Mouse (Mus musculus) lung, postnatal 0 days (tissue): Measurements from ENCODE around the gene Ddx3x. TPM values are rescaled to one million over a fixed set of nuclear protein-coding genes. Genes with fewer than 3 reads are reported as not detected.
A peak's percentile ranks its signal among the peaks of the same experiment; 100 is the strongest.

Experiments
- ATAC-seq: fragments of 200-750 bp; cut with Nextera tagmentation; 2 replicates; pipeline ENCODE4 v1.8.0; 2017; ENCODE audit warnings: moderate library complexity
- DNase-seq: peaks from one replicate; pipeline ENCODE4 v3.0.0-alpha.2; 2016; ENCODE audit warnings: low spot score
- H3K27ac ChIP-seq: fragments of 300-500 bp; sonication (generic); 2 replicates; pipeline ENCODE4 v1.5.1; 2014; ENCODE audit warnings: antibody characterized with exemption, mild to moderate bottlenecking, low read length, mixed read lengths
- H3K27me3 ChIP-seq: fragments of 300-500 bp; sonication (generic); replicated peaks from 2 replicates; pipeline ENCODE4 v1.6.1; 2014; ENCODE audit warnings: low read length, mixed read lengths; ENCODE audit not compliant: insufficient read depth
- H3K36me3 ChIP-seq: fragments of 300-500 bp; sonication (generic); 2 replicates; pipeline ENCODE4 v1.6.1; 2014; ENCODE audit warnings: low read length, mixed read lengths; ENCODE audit not compliant: insufficient read depth
- H3K4me1 ChIP-seq: fragments of 300-500 bp; sonication (generic); 2 replicates; pipeline ENCODE4 v1.6.1; 2014; ENCODE audit warnings: antibody characterized with exemption, low read depth, low read length, mixed read lengths; ENCODE audit not compliant: insufficient read depth
- H3K4me2 ChIP-seq: fragments of 300-500 bp; sonication (generic); replicated peaks from 2 replicates; pipeline ENCODE4 v1.6.1; 2014; ENCODE audit warnings: low read depth, mild to moderate bottlenecking, low read length, moderate library complexity, mixed read lengths
- H3K4me3 ChIP-seq: fragments of 300-500 bp; sonication (generic); 2 replicates; pipeline ENCODE4 v1.5.1; 2014; ENCODE audit warnings: low read depth, low read length
- H3K9ac ChIP-seq: fragments of 300-500 bp; sonication (generic); replicated peaks from 2 replicates; pipeline ENCODE4 v1.6.1; 2014; ENCODE audit warnings: low read depth, mild to moderate bottlenecking
- H3K9me3 ChIP-seq: fragments of 300-500 bp; sonication (generic); 2 replicates; pipeline ENCODE4 v1.6.1; 2016; ENCODE audit warnings: low read length, mixed read lengths
- CTCF ChIP-seq: IDR thresholded peaks from 2 replicates; pipeline ENCODE4 v1.5.1; 2016; ENCODE audit warnings: antibody characterized with exemption, mild to moderate bottlenecking
- EP300 ChIP-seq: IDR thresholded peaks from 2 replicates; pipeline ENCODE4 v1.6.1; 2016; ENCODE audit warnings: antibody characterized with exemption, mild to moderate bottlenecking, control low read depth
- WGBS: fragments of 180-500 bp; shearing (Covaris S2); extraction: QIAGEN DNeasy Blood & Tissue Kit; methylation state at CpG from one replicate; pipeline ENCODE4 v1.1.7; 2014; 5-methylcytosine and 5-hydroxymethylcytosine counted together
- polyA plus RNA-seq: library from polyadenylated mRNA; unstranded; fragments of >200 nt; fragmentation: Nextera tagmentation; extraction: Ambion mirVana; gene quantifications from 2 replicates; pipeline ENCODE4 v1.2.1, GENCODE M21; 2015

Gene Ddx3x
- polyA plus RNA-seq, 1 experiment from 2014 or later = 81.8 TPM

DNA sequence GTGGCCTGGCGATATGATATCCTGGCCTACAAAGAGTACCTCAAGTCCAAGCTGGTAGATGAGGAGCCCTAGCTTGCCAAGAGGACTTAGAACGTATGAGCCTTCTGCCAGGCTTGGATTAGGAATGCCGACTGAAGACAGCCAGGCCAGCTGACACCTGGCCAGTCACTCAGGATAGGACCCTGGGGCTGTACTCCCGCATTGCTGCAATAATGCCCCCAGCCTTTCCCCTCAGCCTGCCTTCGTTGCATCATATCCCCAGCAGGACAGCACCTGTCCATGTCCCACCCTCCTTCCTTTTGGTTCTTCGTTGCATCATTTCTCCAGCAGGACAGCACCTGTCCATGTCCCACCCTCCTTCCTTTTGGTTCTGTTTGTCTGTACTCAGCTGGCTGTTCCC, 41.3 kb upstream of the Ddx3x start:
- Histone ChIP-seq H3K9me3 (no peaks in the 10 kb centered on the region), H3K4me1 (no peaks in the 10 kb centered on the region), H3K27me3 (no peaks in the 10 kb centered on the region), H3K9ac (no peak overlapping the region), H3K4me2 (no peak overlapping the region), H3K36me3 (no peaks in the 10 kb centered on the region), H3K27ac (no peak overlapping the region), H3K4me3 (no peak overlapping the region)
- DNase-seq (no peak), ATAC-seq (no peak)
- TF ChIP-seq EP300 = no peak
- no peak for TF ChIP-seq CTCF
- 93% methylated on average over 6 of the region's 6 CpGs for WGBS

DNA sequence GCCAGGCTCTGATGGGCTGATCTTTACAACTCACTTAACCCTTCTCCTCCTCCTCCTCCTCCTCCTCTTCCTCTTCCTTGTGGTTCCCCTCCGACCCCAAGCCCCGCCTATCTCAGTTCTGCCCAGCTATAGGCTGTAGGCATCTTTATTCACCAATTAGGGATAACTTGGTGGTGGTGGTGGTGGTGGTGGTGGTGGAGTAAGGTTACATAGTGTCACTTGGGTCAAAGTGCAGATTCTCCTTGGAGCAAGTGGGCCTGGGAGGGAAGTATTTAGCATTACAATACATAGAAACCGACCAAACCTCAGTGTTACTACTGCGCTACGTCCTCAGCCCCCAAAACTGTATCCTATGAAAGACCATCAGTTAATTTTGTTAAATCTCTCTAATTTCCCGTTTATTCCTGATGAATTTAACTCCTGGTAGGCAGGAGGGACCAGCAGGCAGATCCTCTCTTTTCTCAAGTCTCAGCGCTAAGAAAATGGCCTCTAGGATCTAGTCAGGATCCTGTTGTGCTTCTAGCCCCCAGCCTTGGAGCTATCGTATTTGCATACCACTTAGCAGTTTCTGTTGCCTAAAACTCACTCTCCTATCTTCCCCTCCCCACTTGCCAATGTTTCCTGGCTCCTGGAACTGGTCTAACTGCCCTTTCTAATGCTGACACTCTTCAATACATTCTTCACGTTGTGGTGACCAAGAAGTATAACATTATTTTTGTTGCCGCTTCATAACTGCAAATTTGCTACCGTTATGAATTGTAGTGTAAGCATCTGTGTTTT, 39.9 kb upstream of the Ddx3x start:
- Histone ChIP-seq H3K9me3 (no peaks in the 10 kb centered on the region), H3K27ac (peak overlapping the region; percentile 90), H3K27me3 (no peaks in the 10 kb centered on the region), H3K9ac (no peak overlapping the region), H3K36me3 (no peaks in the 10 kb centered on the region), H3K4me1 (no peaks in the 10 kb centered on the region), H3K4me2 (peak overlapping the region; percentile 55), H3K4me3 (no peak overlapping the region)
- peak; percentile 54 for DNase-seq
- TF ChIP-seq EP300 = no peak
- no peak for TF ChIP-seq CTCF
- ATAC-seq = no peak
- 34% methylated on average over 11 of the region's 11 CpGs for WGBS

DNA sequence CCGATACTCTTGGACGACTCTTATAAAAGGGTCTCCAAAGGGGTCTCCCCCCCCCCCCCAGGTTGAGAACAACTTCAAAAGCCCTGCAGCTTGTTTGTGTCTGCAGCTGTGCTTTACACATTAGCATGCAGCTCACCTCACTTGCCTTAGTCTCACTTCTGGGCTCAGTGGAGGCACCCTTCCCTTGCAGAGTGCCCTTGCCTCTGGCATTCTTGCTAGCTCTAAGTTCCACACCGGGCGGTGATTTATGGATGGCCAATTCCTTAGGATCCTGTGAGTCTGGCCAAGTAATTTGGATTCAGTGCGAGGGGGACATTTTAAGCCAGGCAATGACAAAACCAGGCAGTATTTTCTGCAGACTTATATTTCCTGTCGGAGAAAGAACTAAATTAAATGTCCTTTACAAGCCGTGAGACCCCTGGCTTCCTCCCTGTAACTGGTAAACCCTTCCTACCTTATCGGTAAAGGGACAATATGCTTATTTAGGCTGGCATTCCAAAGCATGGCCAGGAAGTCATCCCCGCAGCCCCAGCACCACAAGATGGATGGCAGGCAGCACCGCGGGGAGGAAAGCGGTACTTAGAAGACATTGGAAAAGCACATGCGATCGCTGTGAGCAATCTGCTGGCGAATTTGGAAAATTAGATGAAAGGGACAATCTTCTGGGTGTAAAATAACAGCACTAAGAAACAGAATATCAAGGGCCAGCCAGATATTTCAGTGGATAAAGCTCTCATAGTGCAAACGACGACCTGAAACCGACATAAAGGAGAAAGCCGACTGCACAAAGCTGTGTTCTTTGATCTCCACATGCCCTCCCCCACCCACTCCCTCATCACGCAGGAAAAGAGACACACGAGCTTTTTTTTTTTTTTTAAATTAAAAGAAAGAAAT, 39.1 kb upstream of the Ddx3x start:
- Histone ChIP-seq H3K4me3 (peak overlapping the region; percentile 37), H3K9ac (peak overlapping the region; percentile 36; the same call in 1 of the 2 replicates), H3K36me3 (no peaks in the 10 kb centered on the region), H3K9me3 (no peaks in the 10 kb centered on the region), H3K27ac (peak overlapping the region; percentile 90), H3K27me3 (no peaks in the 10 kb centered on the region), H3K4me2 (peak overlapping the region; percentile 55), H3K4me1 (no peaks in the 10 kb centered on the region)
- no peak for DNase-seq
- no peak for ATAC-seq
- TF ChIP-seq EP300 (no peak), CTCF (no peak)
- WGBS = 9% methylated on average over 21 of the region's 21 CpGs

DNA sequence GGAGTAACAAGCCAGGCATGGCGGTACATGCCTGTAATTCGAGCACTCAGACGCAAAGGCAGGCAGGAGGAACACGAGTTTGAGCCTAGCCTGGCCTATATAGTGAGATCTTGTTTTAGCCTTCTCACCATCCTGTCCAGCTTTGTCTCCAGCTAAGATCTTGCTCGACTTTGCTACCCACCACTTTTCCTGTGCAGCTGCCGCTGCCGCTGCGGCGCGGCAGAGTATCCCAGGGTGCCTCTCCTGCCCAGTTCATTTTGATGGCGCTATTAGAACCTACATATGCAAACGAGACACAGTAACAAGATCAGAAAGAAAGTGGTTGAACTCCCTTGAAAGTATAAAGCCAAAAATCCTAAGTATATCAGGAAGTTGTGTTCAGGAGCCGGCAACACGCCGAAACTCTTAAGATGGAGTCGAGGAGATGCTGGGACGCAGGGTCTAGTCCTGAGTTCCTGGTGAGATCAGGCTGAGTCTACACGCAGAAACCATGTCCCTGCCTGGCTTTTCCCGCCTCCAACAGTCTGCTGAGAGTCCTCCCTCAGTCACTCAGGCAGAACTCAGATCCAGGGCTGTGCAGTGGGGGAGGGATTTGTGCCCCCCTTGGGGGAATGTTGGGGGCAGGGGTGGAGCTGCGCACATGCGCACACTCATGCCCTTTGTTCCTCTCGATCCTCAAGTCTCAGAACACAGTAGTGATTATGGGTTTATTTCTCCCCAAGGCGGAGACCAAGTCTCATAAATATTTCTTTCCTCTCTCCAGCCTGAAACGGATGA, 38.3 kb upstream of the Ddx3x start:
- Histone ChIP-seq H3K9ac (peak overlapping the region; percentile 36; the same call in 1 of the 2 replicates), H3K4me2 (peak overlapping the region; percentile 55), H3K27ac (peak overlapping the region; percentile 90), H3K4me1 (no peaks in the 10 kb centered on the region), H3K36me3 (no peaks in the 10 kb centered on the region), H3K27me3 (no peaks in the 10 kb centered on the region), H3K9me3 (no peaks in the 10 kb centered on the region), H3K4me3 (peak overlapping the region; percentile 37)
- peak; percentile 94 for ATAC-seq
- DNase-seq = peak; percentile 84
- TF ChIP-seq EP300 (no peak; the same call in 1 of the 2 replicates), CTCF (no peak; the same call in 1 of the 2 replicates)
- 10% methylated on average over 24 of the region's 24 CpGs for WGBS

DNA sequence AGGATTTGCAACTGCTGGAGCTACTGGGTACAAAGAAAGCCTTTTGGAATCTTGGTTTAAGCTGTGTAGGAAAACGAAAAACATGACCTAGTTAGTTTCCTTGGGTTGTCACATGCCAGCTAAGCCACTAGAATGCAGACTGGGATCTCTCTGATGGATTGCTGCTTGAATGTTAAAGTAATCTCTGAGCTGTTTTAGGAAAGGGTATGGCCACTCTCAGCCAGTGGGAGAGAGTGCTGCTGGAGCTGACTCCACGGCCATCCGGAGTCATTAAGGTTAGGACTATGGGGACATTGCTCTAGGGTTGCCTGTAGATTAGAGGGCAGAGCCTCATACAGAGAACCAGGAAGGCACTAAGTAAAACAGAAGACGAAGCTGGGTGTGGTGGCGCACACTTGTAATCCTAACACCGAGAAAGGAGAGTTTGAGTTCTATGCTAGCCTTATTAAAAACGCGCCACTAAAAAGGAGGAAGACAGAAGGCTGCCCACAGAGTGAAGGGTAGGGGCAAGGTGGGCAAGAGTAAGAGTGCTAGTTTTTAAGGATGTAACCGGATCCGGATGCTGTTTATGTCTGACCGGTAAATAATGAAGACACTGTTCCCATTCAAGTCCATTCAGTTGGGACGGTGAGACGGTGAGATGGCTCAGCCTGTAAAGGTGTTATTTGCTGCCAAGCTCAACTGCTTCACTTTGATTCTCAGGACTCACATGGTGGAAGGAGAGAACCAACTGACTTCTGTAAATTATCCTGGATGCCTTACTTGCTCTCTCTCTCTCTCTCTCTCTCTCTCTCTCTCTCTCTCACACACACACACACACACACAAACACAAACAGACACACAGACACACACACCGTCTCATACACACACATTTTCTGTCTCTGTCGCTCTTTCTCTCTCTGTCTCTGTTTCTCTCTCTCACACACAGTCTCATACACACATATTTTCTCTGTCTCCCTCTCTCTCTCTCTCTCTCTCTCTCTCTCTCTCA, 37.3 kb upstream of the Ddx3x start:
- 17% methylated on average over 15 of the region's 15 CpGs for WGBS
- Histone ChIP-seq H3K27me3 (no peaks in the 10 kb centered on the region), H3K9ac (no peak overlapping the region), H3K27ac (peak overlapping the region; percentile 90), H3K9me3 (no peaks in the 10 kb centered on the region), H3K36me3 (no peaks in the 10 kb centered on the region), H3K4me1 (no peaks in the 10 kb centered on the region), H3K4me2 (peak overlapping the region; percentile 55), H3K4me3 (peak overlapping the region; percentile 37; the same call in 1 of the 2 replicates)
- DNase-seq = peak; percentile 57
- ATAC-seq = peak; percentile 67
- TF ChIP-seq CTCF (no peak), EP300 (no peak; the same call in 1 of the 2 replicates)
